Mouse (Mus musculus): ENCODE results near the gene Mgat3. TPM values are rescaled to one million over a fixed set of nuclear protein-coding genes. Genes with fewer than 3 reads are reported as not detected.

Mgat3 gene
- total RNA-seq, 2 experiments from 2014 or later = 1.6 to 2.3 TPM

DNA sequence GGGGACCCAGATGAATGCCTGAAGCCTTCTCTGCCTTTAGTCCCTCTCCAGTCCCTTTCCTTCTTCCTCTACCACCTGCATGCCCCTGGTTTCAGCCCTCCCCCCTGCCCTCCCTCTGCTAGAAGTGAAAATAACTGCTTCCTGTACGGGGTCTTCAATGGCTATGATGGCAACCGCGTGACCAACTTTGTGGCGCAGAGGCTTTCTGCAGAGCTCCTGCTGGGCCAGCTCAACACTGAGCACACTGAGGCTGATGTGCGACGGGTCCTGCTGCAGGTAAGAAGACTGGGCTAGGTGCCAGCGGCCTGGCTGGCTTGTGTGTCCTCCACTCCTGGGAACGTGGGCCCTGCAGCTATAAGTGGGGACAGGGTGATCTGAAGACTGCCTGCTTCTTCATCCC is 25.0 kb upstream of the Mgat3 start:
- intact Hi-C loops (cut with DNase I) = no loop called here
- DNase-seq = no peak

DNA sequence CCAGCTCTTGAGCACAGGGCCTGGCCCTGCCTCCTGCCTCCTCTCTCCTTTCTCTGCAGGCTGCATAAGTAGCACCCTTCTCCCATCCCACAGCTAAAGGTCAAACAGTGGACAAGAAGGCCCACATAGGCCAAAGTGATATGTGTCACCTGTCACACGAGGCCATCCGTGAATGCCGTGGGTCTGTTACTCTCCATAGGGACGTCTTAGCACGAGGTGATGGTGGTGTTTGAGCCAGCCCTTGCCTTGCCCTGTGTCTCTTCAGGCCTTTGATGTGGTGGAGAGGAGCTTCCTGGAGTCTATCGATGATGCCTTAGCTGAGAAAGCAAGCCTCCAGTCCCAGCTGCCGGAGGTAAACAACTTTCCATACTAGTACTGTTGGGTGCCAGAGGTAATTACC is 24.0 kb upstream of the Mgat3 start:
- intact Hi-C loops (cut with DNase I) = no loop called here
- DNase-seq = no peak

DNA sequence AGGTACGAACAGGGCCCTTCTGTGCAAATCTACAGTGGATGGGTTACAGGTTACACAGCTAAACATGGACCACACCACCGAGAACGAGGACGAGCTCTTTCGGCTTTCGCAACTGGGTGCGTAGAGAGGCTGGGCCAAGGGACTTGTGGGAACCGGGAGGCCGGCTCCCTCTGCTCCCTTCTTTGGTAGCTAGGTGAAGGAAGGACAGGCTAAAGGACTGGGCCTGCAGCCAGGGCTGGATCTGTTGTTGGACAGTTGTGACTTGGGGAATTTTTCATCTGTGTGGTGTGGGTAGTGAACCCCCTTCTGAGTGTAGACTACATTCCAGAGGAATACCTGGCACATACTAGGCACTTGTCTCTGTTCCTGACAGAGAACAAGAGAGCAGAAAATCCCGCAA is 20.9 kb upstream of the Mgat3 start:
- intact Hi-C loops (cut with DNase I) = no loop called here
- peak; percentile 82 to 86 for DNase-seq

DNA sequence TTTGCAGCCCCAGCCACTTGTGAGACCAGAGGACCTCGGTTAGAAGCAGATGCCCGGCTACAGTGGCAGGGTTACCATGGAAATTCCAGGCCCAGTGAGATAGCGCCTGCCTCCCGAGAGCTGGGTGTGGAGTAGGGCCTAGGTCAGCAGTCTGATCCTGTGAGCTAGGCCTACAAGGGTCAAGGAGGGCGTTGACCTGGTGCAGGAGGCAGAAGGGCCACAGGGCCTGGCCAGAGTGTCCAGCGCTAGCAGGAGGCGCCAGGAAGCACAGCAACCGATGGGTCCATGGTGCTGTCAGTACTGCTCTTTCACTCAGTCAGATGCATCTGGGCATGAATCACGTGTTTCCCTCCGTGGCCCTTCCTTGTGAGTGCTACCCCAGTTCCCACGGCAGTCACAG is 19.8 kb upstream of the Mgat3 start:
- intact Hi-C loops (cut with DNase I) = no loop called here
- no peak for DNase-seq

DNA sequence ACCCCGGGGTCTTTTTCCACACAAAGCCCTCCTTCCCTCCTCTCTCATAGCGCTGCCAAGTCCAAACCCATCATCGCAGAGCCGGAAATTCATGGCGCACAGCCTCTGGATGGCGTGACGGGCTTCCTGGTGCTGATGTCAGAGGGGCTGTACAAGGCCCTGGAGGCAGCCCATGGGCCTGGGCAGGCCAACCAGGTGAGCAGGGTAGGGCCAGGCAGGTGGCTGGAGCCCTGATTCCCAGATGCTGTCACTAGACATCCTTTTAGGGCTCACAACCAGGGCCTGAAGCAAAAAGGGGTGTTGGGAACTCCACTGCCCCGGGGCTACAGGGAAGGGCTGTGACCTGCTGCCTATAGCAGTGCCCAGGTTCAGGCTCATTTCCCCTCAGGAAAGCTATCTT is 17.8 kb upstream of the Mgat3 start:
- intact Hi-C loops (cut with DNase I) = no loop called here
- no peak for DNase-seq

DNA sequence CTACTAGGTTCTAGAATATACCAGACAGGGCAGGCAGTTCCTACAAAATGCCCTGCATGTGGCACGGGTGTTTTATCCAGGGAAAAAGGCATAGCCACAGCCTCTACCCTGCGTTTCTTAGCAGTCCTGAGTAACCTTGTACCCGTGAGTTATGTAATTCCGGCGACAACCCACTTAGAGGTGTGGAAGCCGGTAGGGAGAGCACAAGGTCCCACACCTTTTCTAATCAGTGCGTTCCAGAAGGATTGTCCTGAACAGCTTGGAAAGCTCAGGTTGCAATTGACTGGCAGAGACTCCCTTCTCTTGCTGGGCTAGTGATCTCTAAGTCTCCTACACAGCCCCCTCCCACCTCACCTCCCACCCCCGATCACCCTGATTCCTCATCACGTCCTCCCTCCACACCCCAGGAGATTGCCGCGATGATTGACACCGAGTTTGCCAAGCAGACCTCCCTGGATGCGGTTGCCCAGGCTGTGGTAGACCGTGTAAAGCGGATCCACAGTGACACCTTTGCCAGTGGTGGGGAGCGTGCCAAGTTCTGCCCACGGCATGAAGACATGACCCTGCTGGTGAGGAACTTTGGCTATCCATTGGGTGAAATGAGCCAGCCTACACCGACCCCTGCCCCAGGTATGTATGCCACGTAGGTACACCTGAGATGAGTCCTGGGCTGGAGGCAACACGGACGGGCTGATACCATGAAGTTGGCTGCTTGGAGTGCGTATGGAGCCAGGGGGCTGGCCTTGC is 16.2 kb upstream of the Mgat3 start:
- DNase-seq = no peak
- intact Hi-C loops (cut with DNase I) = no loop called here

DNA sequence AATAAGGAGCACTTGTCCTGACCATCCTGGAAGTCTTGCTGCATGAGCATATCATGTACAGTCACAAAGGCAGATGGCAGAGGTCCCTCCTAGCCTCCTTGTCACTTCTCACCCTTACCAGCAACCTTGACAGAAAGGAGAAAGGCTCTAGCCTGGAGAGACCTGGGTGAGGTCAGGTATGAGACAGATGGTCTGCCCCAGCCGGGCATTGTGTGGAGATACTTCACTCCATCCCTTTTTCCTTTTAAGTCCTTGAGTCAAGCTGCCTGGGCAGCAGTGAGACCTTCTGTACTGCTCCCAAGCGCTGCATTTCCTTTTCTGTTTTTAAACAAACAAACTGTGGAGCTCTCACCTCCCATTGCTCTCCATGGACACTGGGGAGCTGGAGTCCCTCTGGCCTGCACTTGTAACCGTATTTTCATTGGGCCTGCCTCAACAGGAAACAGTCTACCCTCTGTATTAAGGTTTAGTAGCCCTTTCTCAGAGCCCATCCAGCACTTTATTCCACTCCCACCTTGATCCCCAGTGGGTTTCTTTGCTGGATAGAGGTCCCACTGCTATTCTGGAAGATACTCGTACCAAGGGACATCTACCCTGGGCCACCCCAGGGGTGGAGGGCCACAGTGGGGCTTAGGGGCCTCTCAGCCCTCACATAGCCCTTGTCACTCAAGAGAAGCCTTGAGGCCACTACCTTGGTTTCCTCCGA is 15.4 kb upstream of the Mgat3 start:
- intact Hi-C loops (cut with DNase I) = no loop called here
- no peak for DNase-seq

DNA sequence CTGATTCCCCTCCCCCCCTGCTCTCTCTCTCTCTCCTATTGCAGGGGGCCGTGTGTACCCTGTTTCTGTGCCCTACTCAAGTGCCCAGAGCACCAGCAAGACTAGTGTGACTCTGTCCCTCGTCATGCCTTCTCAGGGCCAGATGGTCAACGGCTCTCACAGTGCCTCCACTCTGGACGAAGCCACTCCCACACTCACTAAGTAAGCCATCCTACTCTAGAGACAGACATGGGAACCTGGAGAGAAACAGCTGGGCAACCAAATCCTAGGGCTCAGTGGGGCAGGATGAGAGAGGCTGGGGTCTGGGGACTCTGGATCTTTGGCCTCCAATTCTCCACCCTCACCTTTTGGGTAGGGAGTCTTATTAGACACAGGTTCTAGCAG is 14.8 kb upstream of the Mgat3 start:
- intact Hi-C loops (cut with DNase I) = no loop called here
- no peak for DNase-seq

DNA sequence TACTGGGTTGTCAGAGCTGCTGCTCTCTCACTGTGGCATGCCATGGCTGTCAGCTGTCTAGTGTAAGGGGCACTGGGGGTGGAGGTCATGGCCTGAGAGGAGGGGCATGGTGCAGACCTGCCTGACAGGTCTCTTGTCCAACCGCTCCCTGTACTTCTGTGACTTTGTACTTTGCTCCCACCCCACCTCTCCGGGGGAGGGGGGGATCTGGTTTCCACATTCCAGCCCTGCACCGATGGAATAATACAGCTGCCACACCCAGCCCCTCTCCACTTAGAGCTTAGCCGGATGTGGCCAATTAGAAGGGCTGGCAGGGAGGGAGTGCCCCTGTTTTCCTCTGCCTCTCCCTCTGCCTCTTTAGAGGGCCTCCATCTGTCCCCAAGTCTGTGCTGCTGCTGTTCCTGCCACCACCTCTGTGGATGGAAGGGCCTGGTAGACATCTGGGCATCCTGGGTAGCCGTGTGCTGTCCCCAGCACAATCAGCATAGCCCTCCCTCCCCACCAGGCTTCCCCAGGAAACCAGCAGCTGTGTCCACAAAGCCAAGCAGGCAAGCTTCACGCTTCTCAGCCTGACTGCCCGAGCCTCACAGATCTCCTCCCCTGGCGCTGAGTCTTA is 14.1 kb upstream of the Mgat3 start:
- intact Hi-C loops (cut with DNase I) = no loop called here
- no peak for DNase-seq

DNA sequence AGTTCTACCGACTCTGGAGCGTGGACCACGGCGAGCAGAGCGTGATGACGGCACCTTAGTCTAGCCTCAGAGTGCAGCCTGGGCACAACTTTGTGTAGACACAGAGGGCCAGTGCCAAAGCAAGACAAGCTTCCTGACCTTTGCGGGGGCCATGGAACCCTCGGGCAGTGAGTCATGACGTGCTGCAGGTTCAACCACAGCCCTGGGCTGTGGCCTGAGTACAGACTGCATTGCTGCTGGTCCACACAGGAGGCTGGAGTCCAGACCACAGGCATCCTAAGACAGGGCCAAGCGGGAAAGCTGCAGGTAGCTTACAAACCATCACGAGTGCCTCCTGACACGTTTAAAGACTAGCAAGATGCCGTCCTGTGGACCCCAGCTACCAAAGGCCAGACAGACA is 13.3 kb upstream of the Mgat3 start:
- intact Hi-C loops (cut with DNase I) = no loop called here
- DNase-seq = no peak

DNA sequence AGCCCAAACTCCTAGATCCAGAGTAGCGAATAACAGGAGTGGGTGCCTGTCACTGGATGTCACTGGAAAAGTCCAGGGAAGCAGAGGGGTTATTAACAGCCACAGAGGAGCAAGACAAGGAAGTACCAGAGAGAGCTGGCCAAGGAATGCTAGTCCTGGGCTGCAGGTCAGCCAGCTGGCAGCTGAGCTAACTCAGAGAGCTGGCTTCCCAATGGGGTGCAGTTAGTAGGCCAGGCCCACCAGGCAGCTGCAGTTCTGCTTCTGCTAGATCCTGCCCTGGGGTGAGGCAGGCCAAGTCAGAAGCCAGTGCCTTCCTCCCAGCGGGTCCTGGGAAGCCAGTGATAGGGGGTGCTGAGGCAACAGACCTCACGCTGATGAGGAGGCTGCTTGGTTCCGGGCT is 12.8 kb upstream of the Mgat3 start:
- no peak for DNase-seq
- intact Hi-C loops (cut with DNase I) = no loop called here

DNA sequence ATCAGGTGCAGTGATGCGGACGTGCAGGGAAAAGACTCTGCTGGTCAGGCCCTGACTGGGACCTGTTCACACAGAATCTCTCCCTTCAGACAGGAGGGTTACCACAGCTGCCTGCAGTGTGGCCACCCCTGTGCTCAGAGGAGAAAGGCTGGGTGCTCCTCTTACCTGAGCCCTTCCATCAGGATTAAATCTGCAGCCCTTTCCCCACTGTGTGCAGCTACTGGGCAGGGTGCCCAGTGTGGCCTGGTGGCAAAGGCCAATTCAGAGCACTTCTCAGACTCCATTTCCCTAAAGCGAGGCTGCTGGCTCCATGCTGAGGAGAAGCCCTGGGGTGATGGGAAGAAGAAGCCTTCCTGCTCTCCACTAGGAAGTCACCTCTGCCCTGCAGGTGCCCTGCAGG is 12.3 kb upstream of the Mgat3 start:
- no peak for DNase-seq
- intact Hi-C loops (cut with DNase I) = no loop called here

DNA sequence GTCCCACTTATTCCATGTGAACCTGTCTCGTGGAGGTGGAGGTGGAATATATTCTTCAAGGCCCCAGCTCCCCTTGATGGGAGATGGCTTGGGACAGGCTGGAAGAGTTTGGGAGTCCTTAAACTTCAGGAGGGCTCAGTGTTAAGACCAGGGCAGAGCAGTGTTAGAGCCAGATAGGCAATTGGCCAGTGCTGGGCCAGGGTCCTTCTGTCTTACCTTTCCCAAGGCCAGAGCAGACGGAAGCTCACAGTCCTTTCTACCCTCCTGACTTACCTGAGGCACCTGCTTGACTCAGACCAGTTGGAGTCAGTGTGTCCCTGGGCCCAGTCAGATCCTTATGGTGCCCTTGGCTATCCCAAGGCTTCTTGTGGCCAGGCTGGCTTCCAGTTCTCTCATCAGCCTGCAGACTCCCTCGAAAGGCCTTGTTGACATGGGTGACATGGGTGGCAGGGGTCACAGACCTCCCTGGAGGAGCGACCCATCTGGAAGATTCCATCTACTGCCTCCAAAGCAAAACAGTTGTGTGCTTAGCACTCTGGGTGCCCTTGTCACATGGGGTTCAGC is 11.0 kb upstream of the Mgat3 start:
- DNase-seq = no peak
- intact Hi-C loops (cut with DNase I) = no loop called here

DNA sequence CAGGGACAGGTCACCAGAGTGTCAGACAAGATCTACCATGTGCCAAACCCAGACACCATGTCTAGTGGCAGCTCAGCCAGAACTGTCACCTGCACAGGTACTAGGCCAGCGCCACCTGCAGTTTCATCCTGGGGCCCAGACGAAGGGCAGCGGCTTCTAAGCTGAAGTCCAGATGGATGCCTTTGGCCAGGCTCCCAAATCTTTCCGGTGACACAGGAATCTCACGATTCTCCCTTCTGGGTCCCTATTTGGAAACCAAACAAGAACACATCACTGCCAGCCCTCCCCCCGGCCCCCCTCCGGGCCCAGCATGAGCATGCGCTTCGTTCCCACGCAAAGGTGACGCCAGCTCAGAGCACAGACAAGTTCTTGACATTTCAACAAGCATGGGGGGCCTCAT is 10.2 kb upstream of the Mgat3 start:
- DNase-seq = peak in 1 of 2 experiments; percentile 21
- intact Hi-C loops (cut with DNase I) = no loop called here

DNA sequence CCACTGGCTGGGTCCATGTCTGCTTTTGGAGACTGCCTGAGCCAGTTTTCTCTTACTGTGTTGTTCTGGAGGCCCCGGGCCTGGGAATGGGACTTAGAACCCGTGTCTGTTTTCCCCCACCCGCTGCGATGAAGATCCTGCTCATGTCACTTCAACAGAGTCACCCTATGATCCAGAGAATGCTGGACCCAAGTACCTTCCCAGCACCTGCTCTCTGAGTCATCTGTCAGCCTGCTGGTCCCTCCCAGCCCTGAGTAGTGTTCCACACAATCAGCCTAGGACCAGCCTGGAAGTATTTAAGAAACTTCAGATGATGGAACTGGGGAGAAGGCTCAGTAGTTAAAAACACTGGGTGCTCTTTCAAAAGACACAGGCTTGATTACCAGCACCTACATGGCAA is 9.8 kb upstream of the Mgat3 start:
- intact Hi-C loops (cut with DNase I) = no loop called here
- no peak for DNase-seq

DNA sequence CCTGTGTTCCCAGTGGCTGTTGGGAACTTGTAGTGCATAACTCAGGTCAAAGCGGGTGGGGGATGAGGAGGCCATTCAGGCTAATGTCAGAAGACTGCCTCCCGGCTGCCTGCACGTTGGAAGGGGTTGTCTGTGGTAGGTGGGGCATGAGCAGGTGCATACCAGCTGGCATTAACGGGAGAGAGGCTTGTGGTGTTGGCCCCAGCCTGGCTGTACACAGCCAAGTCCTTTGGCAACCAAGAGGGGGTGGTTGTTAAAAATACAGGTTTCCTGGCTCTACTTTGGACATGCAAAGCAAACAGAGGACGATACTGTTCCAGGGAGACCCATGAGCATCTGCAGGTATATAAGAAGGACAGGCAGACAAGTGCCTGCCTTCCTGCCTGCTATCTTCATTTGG is 8.1 kb upstream of the Mgat3 start:
- intact Hi-C loops (cut with DNase I) = no loop called here
- DNase-seq = peak in 1 of 2 experiments; percentile 22

DNA sequence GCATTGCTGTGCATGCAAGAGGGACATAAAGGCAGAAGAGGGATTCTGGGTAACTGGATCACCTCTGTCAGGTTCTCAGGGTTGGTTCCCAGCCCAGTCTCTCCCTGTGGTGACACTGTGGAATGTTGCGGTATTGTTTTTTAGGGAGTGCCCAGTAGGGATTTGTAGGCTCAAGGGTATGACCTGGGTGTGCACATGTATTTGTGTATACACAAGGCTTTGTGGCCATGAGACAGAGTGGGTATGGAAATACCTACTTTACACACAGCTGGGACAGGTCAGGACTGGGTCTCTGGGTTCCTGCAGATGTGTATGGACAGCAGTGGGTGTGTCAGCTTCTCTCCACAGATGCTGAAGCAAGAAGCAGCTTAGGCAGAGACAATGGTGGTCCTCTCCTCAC is 4.0 kb upstream of the Mgat3 start:
- no peak for DNase-seq
- intact Hi-C loops (cut with DNase I) = no loop called here

DNA sequence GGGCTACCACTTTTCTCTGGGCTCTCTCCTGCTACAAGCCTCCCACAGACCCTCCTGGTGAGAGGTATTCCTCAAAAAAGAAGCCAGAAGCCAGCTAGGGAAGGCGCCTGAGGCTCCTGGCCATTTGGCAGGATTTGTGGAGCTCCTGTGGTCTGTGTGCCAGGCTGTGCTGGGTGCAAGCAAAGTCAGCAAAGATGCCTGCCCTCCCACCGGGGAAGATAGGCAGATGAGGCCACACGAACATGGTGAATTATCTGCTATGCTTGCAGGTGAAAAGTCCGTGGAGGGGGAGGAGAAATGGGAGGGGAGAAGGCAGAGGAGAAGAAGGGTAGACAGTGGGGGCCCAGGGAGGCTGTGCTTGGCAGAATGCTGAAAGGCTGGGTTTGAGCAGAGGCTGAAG is 3.2 kb upstream of the Mgat3 start:
- DNase-seq = no peak
- intact Hi-C loops (cut with DNase I) = no loop called here

DNA sequence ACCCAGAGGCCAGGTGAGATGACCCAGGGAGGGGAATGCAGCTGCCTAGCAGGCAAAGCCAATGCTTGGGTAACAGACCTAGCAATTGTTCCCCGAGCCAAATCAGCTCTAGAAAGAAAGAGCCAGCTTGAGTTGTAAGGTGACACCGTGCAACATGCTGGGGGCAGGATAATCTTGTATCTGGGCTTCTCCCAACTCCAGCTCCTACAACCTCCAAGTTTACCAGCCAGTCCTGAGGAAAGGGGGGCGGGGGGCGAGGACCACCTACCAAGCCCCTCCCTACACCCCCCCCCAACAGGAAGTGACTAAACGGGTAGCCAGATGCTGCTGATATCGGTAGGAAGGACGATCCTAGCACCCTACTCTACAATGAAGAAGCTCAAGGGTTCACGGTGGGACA is 2.2 kb upstream of the Mgat3 start:
- no peak for DNase-seq
- intact Hi-C loops (cut with DNase I) = no loop called here

DNA sequence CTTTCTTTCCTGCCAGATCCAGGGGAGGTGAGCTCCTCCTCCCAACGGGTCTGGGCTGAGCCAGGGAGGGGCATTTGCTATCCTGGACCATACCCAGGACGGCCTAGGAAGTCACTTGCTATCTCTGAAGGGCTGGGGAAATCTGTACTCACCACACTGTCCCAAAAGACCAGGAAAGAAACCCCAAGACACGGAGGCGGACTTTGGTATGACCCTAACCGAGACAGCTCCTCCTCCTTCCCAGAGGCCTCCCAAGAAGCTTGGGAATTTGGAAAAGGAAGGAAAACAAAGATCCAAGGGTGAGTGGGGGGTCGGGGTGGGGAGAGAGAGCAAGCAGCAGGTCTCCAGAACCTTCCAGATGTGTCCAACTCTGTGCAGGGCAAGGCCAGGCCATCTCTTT is 1.7 kb upstream of the Mgat3 start:
- intact Hi-C loops (cut with DNase I) = no loop called here
- DNase-seq = no peak

DNA sequence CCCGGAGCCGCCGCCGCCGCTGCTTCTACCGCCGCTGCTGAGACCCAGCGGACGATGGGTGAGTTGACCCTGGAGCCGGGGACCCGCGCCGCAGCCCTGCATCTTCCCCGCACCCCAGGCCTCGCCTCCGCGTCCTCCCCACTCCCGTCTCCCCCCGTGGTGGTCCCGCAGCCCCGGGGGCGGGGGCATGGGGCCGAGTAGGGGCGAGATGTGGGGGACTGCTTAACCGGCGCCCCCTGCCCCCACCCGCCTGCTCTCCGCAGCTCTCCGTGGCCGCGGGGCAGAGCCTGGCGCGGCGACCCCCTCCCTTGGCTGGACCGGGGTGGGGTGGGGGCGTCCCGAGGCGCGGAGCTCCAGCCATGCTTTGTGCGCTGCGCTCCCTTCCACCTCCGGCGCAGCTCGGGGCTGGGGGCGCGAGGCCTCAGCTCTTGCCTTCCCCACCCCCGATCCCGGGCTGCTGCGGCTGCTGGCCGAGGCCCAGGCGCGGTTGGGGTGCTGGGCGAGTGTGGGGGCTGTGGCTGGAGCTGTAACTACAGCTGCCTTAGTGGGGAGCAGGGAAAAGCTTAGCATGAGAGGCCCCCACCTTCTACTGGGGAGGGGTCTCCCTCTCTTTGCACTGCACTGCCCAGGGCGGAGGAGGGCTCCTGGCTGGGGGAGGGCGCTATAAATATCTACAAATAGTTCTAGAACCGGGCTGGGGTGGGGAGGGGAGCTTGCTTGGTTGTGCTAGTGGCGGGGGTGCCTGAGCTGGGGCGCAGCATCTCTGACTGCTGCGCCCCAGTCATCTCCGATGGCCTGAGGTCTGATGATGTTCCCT is 468 bp downstream of the Mgat3 start:
- DNase-seq = no peak
- intact Hi-C loops (cut with DNase I) = no loop called here

All from heart, postnatal 10 days (tissue).